Mouse (Mus musculus): ENCODE measurements around the gene Lrrc74a. TPM values are rescaled to one million over a fixed set of nuclear protein-coding genes. Genes with fewer than 3 reads are reported as not detected.

Lrrc74a gene
- polyA plus RNA-seq, 1 experiment from 2014 or later = not detected

DNA sequence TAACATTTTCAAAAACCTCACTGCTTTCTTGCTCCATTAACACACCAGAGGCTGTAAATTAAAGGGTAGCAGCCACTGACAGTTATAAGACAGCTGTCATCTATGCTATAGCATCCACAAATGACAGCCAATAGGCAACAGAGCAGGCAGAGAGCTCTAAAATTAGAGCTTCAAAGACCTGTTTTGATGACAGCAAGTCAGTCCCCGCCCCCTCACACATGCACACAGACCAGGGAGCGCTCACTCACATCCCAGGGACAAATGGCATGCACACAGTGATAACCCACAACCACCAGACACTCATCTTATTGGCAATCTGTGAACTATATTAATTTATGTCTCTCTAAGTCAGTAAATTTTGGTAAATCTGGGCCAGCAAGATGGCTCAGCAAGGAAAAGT is 9.9 kb upstream of the Lrrc74a start:
- no peak for ATAC-seq (replicated peaks; ENCODE audit: insufficient number of reproducible peaks, low FRiP score, low TSS enrichment, low read depth)
- H3K9me3 ChIP-seq (replicated peaks; ENCODE audit: control insufficient read depth, low read length) = no peaks in the 10 kb centered on the region
- no peak for DNase-seq (ENCODE audit: low spot score)
- H3K4me1 ChIP-seq (ENCODE audit: control insufficient read depth, insufficient read depth, low read length) = no peaks in the 10 kb centered on the region
- no peak overlapping the region for H3K4me2 ChIP-seq (ENCODE audit: low read depth, low read length)
- H3K4me3 ChIP-seq (ENCODE audit: low read depth, low read length) = no peak overlapping the region
- 71% methylated on average over 2 of the region's 2 CpGs for WGBS
- no peaks in the 10 kb centered on the region for H3K36me3 ChIP-seq (replicated peaks; ENCODE audit: control insufficient read depth, insufficient read depth, low read depth, low read length)
- H3K27me3 ChIP-seq (ENCODE audit: control insufficient read depth, insufficient read depth, low read length) = no peaks in the 10 kb centered on the region
- no peak overlapping the region for H3K27ac ChIP-seq (replicated peaks; ENCODE audit: low read depth, low read length)
- H3K9ac ChIP-seq (replicated peaks; ENCODE audit: low read length) = no peak overlapping the region

DNA sequence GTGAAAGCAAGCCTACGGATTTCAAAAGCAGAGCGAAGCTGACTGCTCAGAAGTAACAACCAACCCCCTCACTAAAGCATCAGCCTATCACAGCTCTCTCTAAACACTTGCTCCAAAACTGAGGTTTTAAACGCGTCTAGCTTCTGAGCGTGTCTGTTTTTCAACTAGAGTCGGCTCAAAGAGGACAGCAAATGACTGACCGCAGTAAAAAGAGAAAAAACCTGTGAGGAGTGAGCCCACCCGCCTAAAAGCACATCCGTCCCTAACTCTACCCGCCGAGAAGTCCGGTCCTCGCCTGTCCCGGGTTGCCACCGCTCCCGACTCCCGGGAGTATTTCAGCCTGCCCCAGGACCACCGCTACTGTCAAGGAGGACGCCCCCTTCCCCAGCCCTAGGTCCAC is 8.5 kb upstream of the Lrrc74a start:
- Histone ChIP-seq H3K9me3 (replicated peaks; ENCODE audit: control insufficient read depth, low read length) (no peaks in the 10 kb centered on the region), H3K27me3 (ENCODE audit: control insufficient read depth, insufficient read depth, low read length) (no peaks in the 10 kb centered on the region), H3K4me2 (ENCODE audit: low read depth, low read length) (peak overlapping the region; percentile 95), H3K4me1 (ENCODE audit: control insufficient read depth, insufficient read depth, low read length) (no peaks in the 10 kb centered on the region), H3K9ac (replicated peaks; ENCODE audit: low read length) (peak overlapping the region; percentile 62), H3K27ac (replicated peaks; ENCODE audit: low read depth, low read length) (no peak overlapping the region), H3K36me3 (replicated peaks; ENCODE audit: control insufficient read depth, insufficient read depth, low read depth, low read length) (no peaks in the 10 kb centered on the region), H3K4me3 (ENCODE audit: low read depth, low read length) (peak overlapping the region; percentile 72)
- ATAC-seq (replicated peaks; ENCODE audit: insufficient number of reproducible peaks, low FRiP score, low TSS enrichment, low read depth) (peak; percentile 43; the same call in 1 of the 2 replicates), DNase-seq (ENCODE audit: low spot score) (peak; percentile 45)
- under 1% methylated on average over 19 of the region's 19 CpGs for WGBS

DNA sequence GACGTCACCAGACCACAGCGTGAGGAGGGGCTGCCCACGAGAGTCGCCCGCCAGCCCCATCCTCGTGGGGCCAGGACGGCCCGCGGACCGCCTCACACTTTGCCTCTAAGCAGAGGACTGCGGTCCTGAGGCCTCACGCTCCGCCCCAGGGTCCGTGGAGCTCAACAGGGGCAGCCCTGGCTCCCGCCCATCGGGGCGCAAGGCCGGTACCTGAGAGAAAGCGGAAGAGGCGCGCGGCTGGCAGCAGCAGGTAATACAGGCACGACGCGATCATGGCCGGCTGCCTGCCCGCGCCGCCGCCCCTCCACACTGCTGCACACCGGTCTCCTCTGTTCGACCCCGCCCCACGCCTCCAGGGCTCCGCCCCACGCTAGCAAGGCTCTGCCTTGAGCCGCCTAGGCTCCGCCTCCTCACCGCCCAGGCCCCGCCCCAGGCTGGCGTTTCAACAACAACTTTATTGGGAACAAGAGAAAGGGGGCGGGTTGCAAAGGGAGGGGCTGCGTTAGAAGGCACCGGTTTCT is 8.0 kb upstream of the Lrrc74a start, which contains the start of gene Angel1:
TSS of gene Angel1 (minus strand) at position 341 of the 521 bp plus-strand sequence.
- H3K9ac ChIP-seq (replicated peaks; ENCODE audit: low read length) = peak within 1 kb of the TSS; percentile 62
- DNase-seq (ENCODE audit: low spot score) = peak; percentile 97
- H3K36me3 ChIP-seq (replicated peaks; ENCODE audit: control insufficient read depth, insufficient read depth, low read depth, low read length) = no peaks in the 10 kb centered on the region
- H3K4me1 ChIP-seq (ENCODE audit: control insufficient read depth, insufficient read depth, low read length) = no peaks in the 10 kb centered on the region
- under 1% methylated on average over 43 of the region's 44 CpGs for WGBS
- no peak within 1 kb of the TSS for H3K27ac ChIP-seq (replicated peaks; ENCODE audit: low read depth, low read length)
- peak within 1 kb of the TSS; percentile 72 for H3K4me3 ChIP-seq (ENCODE audit: low read depth, low read length)
- peak within 1 kb of the TSS; percentile 95 for H3K4me2 ChIP-seq (ENCODE audit: low read depth, low read length)
- no peaks in the 10 kb centered on the region for H3K27me3 ChIP-seq (ENCODE audit: control insufficient read depth, insufficient read depth, low read length)
- H3K9me3 ChIP-seq (replicated peaks; ENCODE audit: control insufficient read depth, low read length) = no peaks in the 10 kb centered on the region
- ATAC-seq (replicated peaks; ENCODE audit: insufficient number of reproducible peaks, low FRiP score, low TSS enrichment, low read depth) = peak; percentile 98

DNA sequence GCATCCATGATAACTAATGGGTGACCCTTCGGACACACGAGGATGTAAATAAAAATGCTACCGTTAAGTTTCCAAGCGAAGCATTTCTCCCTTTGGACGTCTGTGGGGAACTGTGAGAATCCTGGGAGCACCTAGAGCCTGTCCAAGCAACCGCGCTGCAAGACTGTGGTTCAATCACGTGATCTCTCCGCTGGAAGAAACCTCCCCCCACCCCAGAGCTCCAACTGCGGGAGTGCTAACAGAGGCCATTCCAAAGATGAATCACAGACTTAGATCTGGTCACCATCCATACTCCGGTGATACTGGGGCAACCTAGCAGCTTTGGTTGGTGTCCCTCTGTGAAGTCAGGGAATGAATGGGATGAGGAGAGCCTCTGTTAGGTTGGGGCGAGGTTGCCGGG is 26.9 kb downstream of the Lrrc74a start:
- Histone ChIP-seq H3K4me2 (ENCODE audit: low read depth, low read length) (no peak overlapping the region), H3K27ac (replicated peaks; ENCODE audit: low read depth, low read length) (no peak overlapping the region), H3K36me3 (replicated peaks; ENCODE audit: control insufficient read depth, insufficient read depth, low read depth, low read length) (no peaks in the 10 kb centered on the region), H3K4me1 (ENCODE audit: control insufficient read depth, insufficient read depth, low read length) (no peaks in the 10 kb centered on the region), H3K4me3 (ENCODE audit: low read depth, low read length) (no peak overlapping the region), H3K27me3 (ENCODE audit: control insufficient read depth, insufficient read depth, low read length) (no peaks in the 10 kb centered on the region), H3K9ac (replicated peaks; ENCODE audit: low read length) (no peak overlapping the region), H3K9me3 (replicated peaks; ENCODE audit: control insufficient read depth, low read length) (no peaks in the 10 kb centered on the region; the same call in 1 of the 2 replicates)
- ATAC-seq (replicated peaks; ENCODE audit: insufficient number of reproducible peaks, low FRiP score, low TSS enrichment, low read depth) = no peak
- WGBS = 70% methylated on average over 13 of the region's 13 CpGs
- no peak for DNase-seq (ENCODE audit: low spot score)

DNA sequence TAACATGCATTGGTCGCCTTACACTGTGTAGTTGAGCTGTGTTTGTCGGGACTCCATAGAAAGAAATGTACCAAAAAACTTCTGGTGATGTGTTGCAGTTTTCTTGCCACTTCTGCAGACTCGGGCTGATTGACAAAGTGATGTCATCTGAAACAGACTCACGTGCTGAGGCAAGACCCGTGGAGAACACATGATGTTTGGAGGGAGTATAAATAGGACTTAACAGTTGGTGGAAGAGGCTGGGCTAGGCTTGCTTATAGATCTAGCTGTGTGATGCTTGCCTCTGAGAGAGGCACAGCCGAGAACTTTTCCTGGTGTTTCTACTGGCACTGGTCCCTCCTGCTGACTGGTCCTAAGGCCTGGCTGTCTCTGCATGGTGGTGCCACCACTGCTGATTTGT is 29.9 kb downstream of the Lrrc74a start:
- Histone ChIP-seq H3K4me2 (ENCODE audit: low read depth, low read length) (no peak overlapping the region), H3K4me1 (ENCODE audit: control insufficient read depth, insufficient read depth, low read length) (no peaks in the 10 kb centered on the region), H3K4me3 (ENCODE audit: low read depth, low read length) (no peak overlapping the region), H3K27ac (replicated peaks; ENCODE audit: low read depth, low read length) (no peak overlapping the region), H3K9ac (replicated peaks; ENCODE audit: low read length) (no peak overlapping the region), H3K27me3 (ENCODE audit: control insufficient read depth, insufficient read depth, low read length) (no peaks in the 10 kb centered on the region), H3K36me3 (replicated peaks; ENCODE audit: control insufficient read depth, insufficient read depth, low read depth, low read length) (no peaks in the 10 kb centered on the region), H3K9me3 (replicated peaks; ENCODE audit: control insufficient read depth, low read length) (no peaks in the 10 kb centered on the region; the same call in 1 of the 2 replicates)
- DNase-seq (ENCODE audit: low spot score) = no peak
- no peak for ATAC-seq (replicated peaks; ENCODE audit: insufficient number of reproducible peaks, low FRiP score, low TSS enrichment, low read depth)
- 78% methylated on average over 6 of the region's 6 CpGs for WGBS

DNA sequence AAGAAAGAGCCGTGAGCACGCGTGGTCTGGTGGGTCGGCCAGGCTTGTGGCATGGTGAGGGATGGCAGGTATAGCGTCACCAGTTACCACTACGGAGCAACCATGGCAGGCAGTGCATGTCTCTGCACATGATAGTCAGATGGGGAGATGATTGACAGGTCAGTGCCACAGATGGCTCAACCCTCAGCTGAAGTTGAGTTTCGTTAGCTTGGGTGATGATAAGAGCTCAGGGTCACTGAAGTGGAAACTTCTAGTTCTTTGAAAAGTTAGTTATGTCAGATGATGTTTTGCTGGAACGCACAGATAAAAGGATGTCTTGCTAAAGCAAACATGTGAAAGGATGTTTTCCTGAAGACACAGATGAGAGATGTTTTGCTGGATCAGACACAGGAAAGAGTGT is 32.3 kb downstream of the Lrrc74a start:
- no peak overlapping the region for H3K9ac ChIP-seq (replicated peaks; ENCODE audit: low read length)
- H3K27ac ChIP-seq (replicated peaks; ENCODE audit: low read depth, low read length) = no peak overlapping the region
- no peak overlapping the region for H3K4me3 ChIP-seq (ENCODE audit: low read depth, low read length)
- H3K4me1 ChIP-seq (ENCODE audit: control insufficient read depth, insufficient read depth, low read length) = no peaks in the 10 kb centered on the region
- ATAC-seq (replicated peaks; ENCODE audit: insufficient number of reproducible peaks, low FRiP score, low TSS enrichment, low read depth) (no peak), DNase-seq (ENCODE audit: low spot score) (no peak)
- H3K9me3 ChIP-seq (replicated peaks; ENCODE audit: control insufficient read depth, low read length) = no peaks in the 10 kb centered on the region
- H3K36me3 ChIP-seq (replicated peaks; ENCODE audit: control insufficient read depth, insufficient read depth, low read depth, low read length) = no peaks in the 10 kb centered on the region
- no peaks in the 10 kb centered on the region for H3K27me3 ChIP-seq (ENCODE audit: control insufficient read depth, insufficient read depth, low read length)
- no peak overlapping the region for H3K4me2 ChIP-seq (ENCODE audit: low read depth, low read length)
- WGBS = 88% methylated on average over 8 of the region's 8 CpGs

DNA sequence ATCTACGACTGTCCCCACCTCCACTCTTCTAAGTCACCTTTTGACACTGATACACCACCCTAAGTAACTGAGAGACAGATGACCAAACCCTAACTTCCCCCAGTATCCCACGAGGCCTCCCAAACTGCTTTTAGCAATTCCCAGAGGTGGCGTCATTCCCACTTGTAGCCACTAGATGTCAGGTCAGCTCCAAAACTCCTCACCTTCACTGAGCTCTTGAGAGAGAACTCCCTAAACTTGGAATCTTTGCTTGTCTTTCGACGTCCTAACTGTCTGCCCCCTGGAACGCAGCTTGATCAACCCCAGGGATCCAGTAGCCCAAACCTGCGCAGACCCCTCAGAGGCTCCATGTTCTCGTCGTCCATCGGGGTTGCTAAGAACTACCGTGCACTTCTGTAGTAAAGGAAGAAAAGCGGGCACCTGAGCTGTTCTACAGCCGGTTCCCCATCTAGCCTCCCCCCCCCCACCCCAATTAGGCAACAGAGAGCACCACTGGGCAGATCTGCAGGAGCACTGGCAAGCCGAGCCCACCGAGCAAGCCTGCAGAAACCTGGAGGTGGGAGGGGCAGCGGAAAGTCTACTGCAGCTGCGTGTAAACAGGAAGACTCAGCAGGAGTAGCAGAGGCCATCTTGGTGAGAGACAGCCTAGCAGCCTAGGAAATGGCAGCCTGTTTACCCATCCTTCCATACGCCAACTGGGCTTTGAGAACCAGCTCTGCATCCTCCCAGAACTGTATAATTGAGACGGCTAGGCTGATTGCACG is 33.9 kb downstream of the Lrrc74a start:
- Histone ChIP-seq H3K4me2 (ENCODE audit: low read depth, low read length) (no peak overlapping the region), H3K4me3 (ENCODE audit: low read depth, low read length) (no peak overlapping the region), H3K9ac (replicated peaks; ENCODE audit: low read length) (no peak overlapping the region), H3K36me3 (replicated peaks; ENCODE audit: control insufficient read depth, insufficient read depth, low read depth, low read length) (no peaks in the 10 kb centered on the region), H3K27ac (replicated peaks; ENCODE audit: low read depth, low read length) (no peak overlapping the region), H3K27me3 (ENCODE audit: control insufficient read depth, insufficient read depth, low read length) (no peaks in the 10 kb centered on the region), H3K9me3 (replicated peaks; ENCODE audit: control insufficient read depth, low read length) (no peaks in the 10 kb centered on the region), H3K4me1 (ENCODE audit: control insufficient read depth, insufficient read depth, low read length) (no peaks in the 10 kb centered on the region)
- peak; percentile 83 for DNase-seq (ENCODE audit: low spot score)
- WGBS = 35% methylated on average over 20 of the region's 20 CpGs
- ATAC-seq (replicated peaks; ENCODE audit: insufficient number of reproducible peaks, low FRiP score, low TSS enrichment, low read depth) = no peak

DNA sequence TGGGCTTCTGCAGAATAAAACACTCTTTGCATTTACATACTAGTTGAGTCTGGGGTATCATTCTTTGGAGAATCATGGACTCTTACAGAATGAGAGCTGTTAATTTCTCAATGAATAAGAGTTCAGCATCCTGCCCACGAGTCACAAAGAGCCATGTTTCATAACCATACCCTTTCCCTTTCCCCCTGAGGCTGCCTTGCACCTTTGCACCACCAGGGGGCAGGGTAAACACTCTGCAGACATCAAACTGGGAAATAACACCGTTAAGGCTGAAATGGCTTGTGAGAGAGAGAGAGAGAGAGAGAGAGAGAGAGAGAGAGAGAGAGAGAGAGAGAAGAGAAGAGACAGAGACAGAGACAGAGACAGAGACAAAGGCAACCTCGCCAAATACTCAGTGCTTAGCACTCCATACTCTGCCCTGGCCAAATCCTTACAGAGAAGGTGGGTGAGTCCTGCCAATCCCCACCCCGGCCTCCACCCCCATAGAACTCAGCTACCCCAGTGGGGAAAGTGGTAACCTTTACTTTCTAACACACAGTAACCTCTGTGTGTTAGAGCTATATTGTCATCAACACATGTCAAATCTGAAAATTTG is 34.9 kb downstream of the Lrrc74a start:
- ATAC-seq (replicated peaks; ENCODE audit: insufficient number of reproducible peaks, low FRiP score, low TSS enrichment, low read depth) = no peak
- no peak overlapping the region for H3K9ac ChIP-seq (replicated peaks; ENCODE audit: low read length)
- 33% methylated on average over 4 of the region's 4 CpGs for WGBS

More for the DNA sequence above, 34.9 kb downstream of the Lrrc74a start:
- Histone ChIP-seq H3K9me3 (replicated peaks; ENCODE audit: control insufficient read depth, low read length) (no peaks in the 10 kb centered on the region), H3K27ac (replicated peaks; ENCODE audit: low read depth, low read length) (no peak overlapping the region), H3K4me3 (ENCODE audit: low read depth, low read length) (no peak overlapping the region), H3K4me1 (ENCODE audit: control insufficient read depth, insufficient read depth, low read length) (no peaks in the 10 kb centered on the region), H3K27me3 (ENCODE audit: control insufficient read depth, insufficient read depth, low read length) (no peaks in the 10 kb centered on the region), H3K36me3 (replicated peaks; ENCODE audit: control insufficient read depth, insufficient read depth, low read depth, low read length) (no peaks in the 10 kb centered on the region), H3K4me2 (ENCODE audit: low read depth, low read length) (no peak overlapping the region)
- DNase-seq (ENCODE audit: low spot score) = peak; percentile 82
